Mouse (Mus musculus) thymus, postnatal 0 days (tissue): ENCODE measurements around the gene Sdccag8. TPM values are rescaled to one million over a fixed set of nuclear protein-coding genes. Genes with fewer than 3 reads are reported as not detected.

Source experiments
- DNase-seq: peaks from one replicate; pipeline ENCODE4 v3.0.0-alpha.2; 2015; ENCODE audit warnings: low spot score
- polyA plus RNA-seq: library from polyadenylated mRNA; unstranded; fragments of >200 nt; fragmentation: Nextera tagmentation; extraction: Ambion mirVana; gene quantifications from 2 replicates; pipeline ENCODE4 v1.2.1, GENCODE M21; 2015

Gene Sdccag8
- polyA plus RNA-seq, 1 experiment from 2014 or later, result 17.7 TPM

GRCm38 (mm10) chr1:177008777-177009176, 194.3 kb downstream of the Sdccag8 start:
- no peak for DNase-seq

- no peak for DNase-seq
Observed at GRCm38 (mm10) chr1:177010041-177010440, 195.6 kb downstream of the Sdccag8 start.

DNA sequence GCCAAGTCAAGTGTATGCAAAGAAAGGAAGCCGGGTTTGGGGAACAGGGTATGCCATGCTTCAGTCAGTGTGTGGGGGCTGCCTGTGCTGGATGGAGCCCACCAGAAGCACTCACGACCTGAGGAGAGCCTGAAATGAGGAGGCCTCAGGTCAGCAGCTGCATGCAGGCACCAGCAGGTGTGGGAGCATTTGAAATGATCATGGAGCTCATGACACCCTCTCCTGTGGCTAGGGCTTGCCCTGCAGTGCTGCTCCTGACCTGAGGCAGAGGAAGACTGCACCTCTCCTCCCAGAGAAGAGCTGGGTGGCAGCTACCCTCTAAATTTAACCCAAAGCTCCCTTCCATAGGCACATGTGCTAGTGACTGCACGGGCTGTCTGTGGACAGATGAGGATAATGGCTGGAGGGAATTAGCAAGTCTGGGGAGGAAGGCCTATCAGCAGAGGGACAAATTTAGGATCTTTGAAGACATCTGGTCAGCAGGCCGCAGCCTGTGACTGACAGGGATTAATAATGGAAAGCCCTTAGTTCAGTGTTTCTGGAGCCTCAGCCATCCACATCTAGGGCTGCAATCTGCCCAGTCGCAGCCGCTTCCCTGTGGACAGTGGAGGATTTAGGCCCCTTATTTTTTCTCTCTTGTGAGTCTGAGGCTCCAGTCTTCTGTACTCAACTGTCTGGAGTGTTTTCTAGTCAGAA, 196.3 kb downstream of the Sdccag8 start:
- DNase-seq, result no peak

DNA sequence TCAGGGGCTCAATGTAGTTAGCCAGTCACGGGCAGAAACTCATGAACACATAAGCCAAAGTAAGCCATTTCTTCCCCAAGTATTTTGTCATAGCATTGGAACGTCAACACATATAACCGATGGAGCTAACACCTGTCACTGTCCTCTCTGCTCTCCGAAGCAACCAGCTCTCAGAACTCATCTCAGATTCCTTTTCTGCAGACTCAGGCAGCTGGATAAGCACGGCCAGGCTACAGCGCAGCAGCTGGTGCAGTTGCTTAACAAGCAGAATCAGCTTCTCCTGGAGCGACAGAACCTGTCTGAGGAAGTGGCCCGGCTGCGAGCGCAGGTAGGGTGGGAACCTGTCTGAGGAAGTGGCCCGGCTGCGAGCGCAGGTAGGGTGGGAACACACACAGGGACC, 197.2 kb downstream of the Sdccag8 start:
- DNase-seq, result no peak

- no peak for DNase-seq
Observed at GRCm38 (mm10) chr1:177012774-177013173, 198.3 kb downstream of the Sdccag8 start.

- DNase-seq, result no peak
Observed at GRCm38 (mm10) chr1:177013313-177013712, 198.9 kb downstream of the Sdccag8 start.

DNA sequence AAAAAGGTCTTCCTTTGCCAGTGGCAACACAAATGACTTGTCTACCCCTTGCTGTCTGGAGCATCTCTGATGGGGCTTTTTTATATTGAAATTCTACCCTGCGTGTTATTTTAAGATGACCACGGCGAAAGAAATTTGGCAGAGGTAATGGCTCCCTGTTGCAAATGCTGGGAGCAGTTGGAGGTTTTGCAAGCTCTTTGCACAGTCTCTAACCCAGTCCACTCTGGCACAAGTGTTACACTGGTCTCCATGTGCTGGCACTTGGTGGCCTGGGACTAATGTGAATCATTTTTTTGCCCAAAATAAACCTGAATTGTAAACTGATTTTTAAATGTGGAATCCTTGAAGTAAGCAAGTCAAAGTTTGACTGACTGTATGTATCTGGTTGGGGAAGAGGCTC, 199.3 kb downstream of the Sdccag8 start:
- no peak for DNase-seq

DNA sequence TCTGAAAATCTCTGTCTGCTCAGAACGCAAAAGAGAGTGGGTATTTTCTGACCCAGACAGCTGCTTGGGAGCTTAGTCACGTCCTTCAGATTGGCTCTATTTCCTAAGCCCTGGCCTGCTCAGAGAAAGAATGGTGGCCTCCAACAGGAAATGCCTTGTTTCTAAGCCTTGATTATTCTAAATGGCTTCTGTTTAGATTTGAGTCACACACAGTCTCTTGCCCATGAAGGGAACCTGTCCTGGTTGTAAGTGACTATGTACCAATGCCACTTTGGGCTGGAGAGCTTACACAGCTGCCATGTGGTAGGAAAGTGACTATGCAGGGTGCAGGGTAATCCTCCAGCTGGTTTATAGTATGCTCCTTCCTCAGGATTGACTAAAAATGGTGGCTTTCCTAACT, 199.9 kb downstream of the Sdccag8 start:
- DNase-seq, result no peak

- no peak for DNase-seq
Observed at GRCm38 (mm10) chr1:177014921-177015439, 200.5 kb downstream of the Sdccag8 start.

- DNase-seq, result no peak
Observed at GRCm38 (mm10) chr1:177015917-177016316, 201.5 kb downstream of the Sdccag8 start.

DNA sequence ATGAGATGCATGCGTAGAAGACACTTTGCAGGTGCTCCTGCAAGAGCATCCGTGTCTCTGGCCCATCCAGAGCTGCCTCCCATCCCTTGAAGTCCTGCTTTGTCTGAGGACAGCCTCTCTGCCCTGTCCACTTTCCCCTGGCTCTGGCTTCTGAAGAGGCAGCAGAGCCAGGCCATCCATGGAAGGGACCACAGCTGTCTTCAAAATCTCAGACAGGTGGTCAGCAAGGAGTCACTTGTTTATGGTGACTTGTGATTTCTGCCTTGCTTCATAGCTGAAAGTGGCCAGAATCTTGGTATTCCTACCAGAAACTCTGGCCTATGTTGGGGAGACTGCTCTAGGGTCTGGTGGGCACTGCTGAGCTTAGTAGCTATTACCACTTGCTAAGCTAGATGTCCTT, 202.3 kb downstream of the Sdccag8 start:
- no peak for DNase-seq

- DNase-seq, result no peak
Observed at GRCm38 (mm10) chr1:177018750-177019149, 204.3 kb downstream of the Sdccag8 start.

DNA sequence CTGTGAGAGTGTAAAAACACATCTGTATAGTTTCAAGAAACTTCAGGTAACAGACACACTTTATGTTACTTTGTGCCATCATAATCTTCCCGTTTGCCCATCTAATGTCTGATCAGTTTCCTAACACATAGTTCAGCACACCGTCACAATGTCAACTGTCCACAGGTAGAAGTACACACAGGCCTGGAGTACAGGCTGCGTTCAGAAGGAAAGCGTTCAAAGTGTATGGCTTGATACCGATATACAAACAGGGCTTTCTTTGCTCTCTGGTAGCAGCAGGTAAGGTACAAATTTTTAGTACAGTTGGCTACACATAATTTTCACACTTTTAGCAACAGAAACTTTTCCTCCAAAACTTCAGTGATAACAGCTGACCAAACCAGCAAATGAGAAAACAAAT, 205.2 kb downstream of the Sdccag8 start:
- DNase-seq, result no peak

DNA sequence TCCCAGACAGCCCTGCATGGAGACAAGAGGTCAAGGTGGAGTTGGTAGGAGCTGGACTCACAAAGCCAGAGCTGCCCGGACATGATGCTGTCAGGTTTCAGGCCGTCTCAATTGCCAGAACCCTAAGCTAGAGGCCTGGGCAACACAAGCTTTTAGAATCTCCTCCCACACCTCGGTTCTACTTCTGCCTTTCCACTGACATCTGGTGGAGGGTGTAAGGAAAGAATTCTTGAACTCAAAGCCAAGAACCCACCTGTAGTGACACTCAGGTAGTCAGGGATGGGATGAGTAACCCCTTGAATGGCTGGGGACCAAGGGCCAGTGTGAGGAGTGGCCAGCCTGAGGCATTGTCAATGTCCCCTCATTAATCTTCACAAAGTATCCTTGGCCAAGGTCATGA, 208.3 kb downstream of the Sdccag8 start:
- peak; percentile 20 for DNase-seq

- no peak for DNase-seq
Observed at GRCm38 (mm10) chr1:177027706-177028105, 213.2 kb downstream of the Sdccag8 start.

GRCm38 (mm10) chr1:177029032-177029431, 214.6 kb downstream of the Sdccag8 start:
- no peak for DNase-seq

DNA sequence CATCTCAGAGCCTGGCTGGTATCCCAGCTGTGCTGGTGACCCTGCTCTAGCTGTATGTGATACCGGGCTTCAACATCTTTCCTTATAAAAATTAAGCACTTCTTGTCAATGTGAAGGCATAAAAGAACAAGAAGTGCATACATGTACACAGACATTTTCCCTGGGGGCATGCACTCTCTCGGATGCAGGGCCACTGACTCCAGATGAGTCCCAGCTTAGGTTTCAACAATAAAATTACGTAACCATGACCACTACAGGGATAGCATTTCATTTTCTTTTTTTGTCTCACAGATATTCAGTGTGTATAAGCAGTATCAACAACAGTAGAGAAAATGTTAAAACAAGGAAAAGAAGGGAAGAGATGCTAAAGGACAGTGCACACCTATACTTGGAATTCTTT, 216.2 kb downstream of the Sdccag8 start:
- no peak for DNase-seq

GRCm38 (mm10) chr1:177031196-177031595, 216.7 kb downstream of the Sdccag8 start:
- no peak for DNase-seq

- DNase-seq, result no peak
Observed at GRCm38 (mm10) chr1:177032233-177032632, 217.8 kb downstream of the Sdccag8 start.

GRCm38 (mm10) chr1:177035460-177035859, 221.0 kb downstream of the Sdccag8 start:
- DNase-seq, result no peak

- peak; percentile 5 for DNase-seq
Observed at GRCm38 (mm10) chr1:177038383-177038782, 223.9 kb downstream of the Sdccag8 start.

DNA sequence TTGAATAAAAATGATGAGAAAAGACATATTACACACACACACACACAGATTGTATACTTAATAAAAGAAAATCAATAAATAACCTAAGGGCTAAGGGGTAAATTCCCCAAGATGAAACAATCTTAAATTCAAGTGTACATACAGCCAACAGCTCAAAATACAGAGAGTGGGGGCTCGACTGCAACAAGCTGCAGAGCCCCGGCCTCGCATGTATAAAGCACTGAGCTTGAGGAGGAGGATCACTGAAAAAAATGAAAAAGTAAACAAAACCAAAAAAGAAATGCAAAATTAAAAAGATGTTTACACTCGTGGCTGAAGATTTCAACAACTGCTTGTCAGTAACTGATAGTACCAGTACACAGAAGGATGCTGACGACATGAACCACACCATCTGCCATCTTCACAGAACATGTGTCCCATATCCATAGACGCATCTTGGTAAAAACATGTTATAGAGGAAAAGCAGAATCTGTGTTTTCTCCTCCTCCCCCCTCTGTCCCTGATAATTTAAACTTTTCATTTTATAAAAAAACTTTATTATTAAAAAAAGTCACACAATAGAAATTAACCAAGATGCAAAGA, 224.7 kb downstream of the Sdccag8 start:
- no peak for DNase-seq

DNA sequence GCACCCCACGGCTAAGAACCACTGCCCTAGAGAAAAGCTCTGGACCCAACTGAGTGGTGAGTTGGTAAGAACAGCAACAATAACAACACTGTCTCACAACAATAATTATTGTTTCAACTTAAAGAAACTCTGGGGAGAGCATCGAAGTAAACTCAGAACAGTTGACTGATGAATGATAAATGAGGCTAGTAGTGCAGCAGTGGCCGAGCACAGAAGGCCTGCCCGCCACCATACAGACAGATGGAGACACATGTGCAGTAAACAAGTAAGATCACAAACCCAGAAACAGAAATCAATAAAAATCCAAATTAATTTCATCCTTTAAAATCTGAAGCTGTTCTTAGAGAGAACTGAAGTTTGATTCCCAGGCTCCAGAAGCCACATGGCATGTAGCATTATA, 225.6 kb downstream of the Sdccag8 start:
- DNase-seq, result no peak
